Mouse (Mus musculus) midbrain, embryonic 10.5 days (tissue): ENCODE measurements around the gene H1f0. TPM values are rescaled to one million over a fixed set of nuclear protein-coding genes. Genes with fewer than 3 reads are reported as not detected.

Source experiments
- DNase-seq: peaks from one replicate; pipeline ENCODE4 v3.0.0-alpha.2; 2017; ENCODE audit warnings: low spot score
- H3K27ac ChIP-seq: fragments of 300-500 bp; sonication (generic); replicated peaks from 2 replicates; pipeline ENCODE4 v1.5.1; 2016; ENCODE audit warnings: mild to moderate bottlenecking
- H3K27me3 ChIP-seq: fragments of 300-500 bp; sonication (generic); 2 replicates; pipeline ENCODE4 v1.6.1; 2016; ENCODE audit warnings: low read depth, mild to moderate bottlenecking; ENCODE audit not compliant: poor library complexity, severe bottlenecking
- H3K36me3 ChIP-seq: fragments of 300-500 bp; sonication (generic); 2 replicates; pipeline ENCODE4 v1.6.1; 2016; ENCODE audit warnings: mild to moderate bottlenecking, moderate library complexity
- H3K4me1 ChIP-seq: fragments of 300-500 bp; sonication (generic); 2 replicates; pipeline ENCODE4 v1.6.1; 2016
- H3K4me3 ChIP-seq: fragments of 300-500 bp; sonication (generic); 2 replicates; pipeline ENCODE4 v1.5.1; 2016; ENCODE audit warnings: mild to moderate bottlenecking, moderate library complexity
- H3K9me3 ChIP-seq: fragments of 300-500 bp; sonication (generic); replicated peaks from 2 replicates; pipeline ENCODE4 v1.6.1; 2016; ENCODE audit warnings: mild to moderate bottlenecking
- WGBS: fragments of 180-500 bp; shearing (Covaris S2); methylation state at CpG from one replicate; pipeline ENCODE4 v1.1.7; 2016; 5-methylcytosine and 5-hydroxymethylcytosine counted together
- microRNA-seq: library from miRNA; unstranded; fragments of <30 nt; microRNA quantifications from one replicate; pipeline ENCODE4, GENCODE M21; 2017
- polyA plus RNA-seq: library from polyadenylated mRNA; unstranded; fragments of >200 nt; fragmentation: Nextera tagmentation; extraction: Ambion mirVana; gene quantifications from 2 replicates; pipeline ENCODE4 v1.2.1, GENCODE M21; 2016

The H1f0 gene
- polyA plus RNA-seq, 1 experiment from 2014 or later: 421 TPM

GRCm38 (mm10) chr15:79067631-79068030, 39.4 kb downstream of the H1f0 start:
- H3K9me3 ChIP-seq: no peaks in the 10 kb centered on the region
- no peak overlapping the region for H3K4me3 ChIP-seq
- WGBS: 84% methylated on average over 3 of the region's 3 CpGs

GRCm38 (mm10) chr15:79068416-79068815, 40.2 kb downstream of the H1f0 start:
- H3K27ac ChIP-seq: no peak overlapping the region
- WGBS: 83% methylated on average over 3 of the region's 3 CpGs
- peaks cover 8% of the 10 kb centered on the region for H3K4me1 ChIP-seq
- H3K4me3 ChIP-seq: no peak overlapping the region
- DNase-seq: no peak
- no peaks in the 10 kb centered on the region for H3K9me3 ChIP-seq
- no peaks in the 10 kb centered on the region for H3K36me3 ChIP-seq
- no peaks in the 10 kb centered on the region for H3K27me3 ChIP-seq

More at GRCm38 (mm10) chr15:79067631-79068030, 39.4 kb downstream of the H1f0 start:
- Histone ChIP-seq H3K27me3 (no peaks in the 10 kb centered on the region), H3K4me1 (peaks cover 11% of the 10 kb centered on the region), H3K36me3 (no peaks in the 10 kb centered on the region), H3K27ac (no peak overlapping the region)
- DNase-seq: no peak

- Histone ChIP-seq H3K27ac (no peak overlapping the region), H3K36me3 (peaks cover 1% of the 10 kb centered on the region), H3K27me3 (no peaks in the 10 kb centered on the region), H3K4me1 (peaks cover 27% of the 10 kb centered on the region), H3K9me3 (no peaks in the 10 kb centered on the region), H3K4me3 (no peak overlapping the region)
- peak; percentile 36 for DNase-seq
- 67% methylated on average over 5 of the region's 5 CpGs for WGBS
These were observed 43.1 kb downstream of the H1f0 start for GRCm38 (mm10) chr15:79071117-79072039.

GRCm38 (mm10) chr15:79073752-79074151, 45.5 kb downstream of the H1f0 start:
- Histone ChIP-seq H3K4me1 (peaks cover 31% of the 10 kb centered on the region), H3K36me3 (peaks cover 25% of the 10 kb centered on the region), H3K27me3 (no peaks in the 10 kb centered on the region), H3K9me3 (no peaks in the 10 kb centered on the region), H3K27ac (no peak overlapping the region), H3K4me3 (no peak overlapping the region)
- DNase-seq: no peak

- H3K27ac ChIP-seq: peak overlapping the region; percentile 89
- no peaks in the 10 kb centered on the region for H3K9me3 ChIP-seq
- peaks cover 32% of the 10 kb centered on the region for H3K36me3 ChIP-seq
- peaks cover 31% of the 10 kb centered on the region for H3K4me1 ChIP-seq
- DNase-seq: no peak
- WGBS: 38% methylated on average over 10 of the region's 10 CpGs
- H3K27me3 ChIP-seq: no peaks in the 10 kb centered on the region
- H3K4me3 ChIP-seq: peak overlapping the region; percentile 96
These were observed 46.2 kb downstream of the H1f0 start for GRCm38 (mm10) chr15:79074446-79074845.

GRCm38 (mm10) chr15:79074913-79075532, 46.8 kb downstream of the H1f0 start, which contains the start of gene Eif3l:
Gene Eif3l (plus strand): TSS chr15:79075179.
- peak within 1 kb of the TSS; percentile 96 for H3K4me3 ChIP-seq
- H3K27ac ChIP-seq: peak within 1 kb of the TSS; percentile 89
- peaks cover 38% of the 10 kb centered on the region for H3K36me3 ChIP-seq
- DNase-seq: peak; percentile 92
- no peaks in the 10 kb centered on the region for H3K27me3 ChIP-seq
- under 1% methylated on average over 49 of the region's 49 CpGs for WGBS
- H3K9me3 ChIP-seq: no peaks in the 10 kb centered on the region
- peaks cover 31% of the 10 kb centered on the region for H3K4me1 ChIP-seq

- Histone ChIP-seq H3K27ac (peak overlapping the region; percentile 89), H3K4me1 (peaks cover 31% of the 10 kb centered on the region)
- 41% methylated on average over 15 of the region's 15 CpGs for WGBS
These were observed 47.6 kb downstream of the H1f0 start for GRCm38 (mm10) chr15:79075658-79076365.

GRCm38 (mm10) chr15:79079567-79079966, 51.3 kb downstream of the H1f0 start:
- DNase-seq: no peak
- Histone ChIP-seq H3K27ac (no peak overlapping the region), H3K27me3 (no peaks in the 10 kb centered on the region), H3K36me3 (peaks cover 83% of the 10 kb centered on the region), H3K4me1 (peaks cover 24% of the 10 kb centered on the region), H3K9me3 (no peaks in the 10 kb centered on the region), H3K4me3 (no peak overlapping the region)
- WGBS: 95% methylated on average over 7 of the region's 7 CpGs

More at GRCm38 (mm10) chr15:79075658-79076365, 47.6 kb downstream of the H1f0 start:
- Histone ChIP-seq H3K9me3 (no peaks in the 10 kb centered on the region), H3K4me3 (peak overlapping the region; percentile 96), H3K36me3 (peaks cover 46% of the 10 kb centered on the region), H3K27me3 (no peaks in the 10 kb centered on the region)
- DNase-seq: no peak

Small RNA genes within 50 kb of the gene (microRNA-seq; reads per million reads assigned to microRNA genes)
- 1.2 reads per million for gene Mir6956

Other genes starting within 250 kb of the H1f0 start
- 2.6 TPM in 2 replicates for gene Card10, start 225.4 kb upstream of the H1f0 start, polyA plus RNA-seq
- 12.9 and 14.3 TPM in 2 replicates for gene Cdc42ep1, start 185.8 kb upstream of the H1f0 start, polyA plus RNA-seq
- not detected in 2 replicates for gene Lgals2, start 172.9 kb upstream of the H1f0 start, polyA plus RNA-seq
- gene Gga1, start 151.3 kb upstream of the H1f0 start, polyA plus RNA-seq: 47.1 and 52.8 TPM in 2 replicates
- gene Gm49510, start 128.8 kb upstream of the H1f0 start, polyA plus RNA-seq: 0.12 TPM in 1 of 2 replicates, not detected in the other
- 16.5 and 18.7 TPM in 2 replicates for gene Sh3bp1, start 128.7 kb upstream of the H1f0 start, polyA plus RNA-seq
- gene Pdxp, start 114.5 kb upstream of the H1f0 start, polyA plus RNA-seq: 27.3 and 29.8 TPM in 2 replicates
- 341 and 392 TPM in 2 replicates for gene Lgals1, start 101.7 kb upstream of the H1f0 start, polyA plus RNA-seq
- 62.7 and 71.2 TPM in 2 replicates for gene Nol12, start 93.5 kb upstream of the H1f0 start, polyA plus RNA-seq
- 39.7 and 39.8 TPM in 2 replicates for gene Triobp, start 80.7 kb upstream of the H1f0 start, polyA plus RNA-seq
- not detected in 2 replicates for gene Galr3, start 13.4 kb downstream of the H1f0 start, polyA plus RNA-seq
- gene Ankrd54, start 34.4 kb downstream of the H1f0 start, polyA plus RNA-seq: 65.1 and 66.6 TPM in 2 replicates
- gene Eif3l, start 46.7 kb downstream of the H1f0 start, polyA plus RNA-seq: 260 and 273 TPM in 2 replicates
- 5.2 and 7.1 TPM in 2 replicates for gene Micall1, start 80.4 kb downstream of the H1f0 start, polyA plus RNA-seq
- 344 and 395 TPM in 2 replicates for gene Polr2f, start 112.6 kb downstream of the H1f0 start, polyA plus RNA-seq
- 7.8 and 10.0 TPM in 2 replicates for gene 1700088E04Rik, start 112.8 kb downstream of the H1f0 start, polyA plus RNA-seq
- 0.61 and 2.5 TPM in 2 replicates for gene Sox10, start 136.8 kb downstream of the H1f0 start, polyA plus RNA-seq
- gene Pick1, start 200.7 kb downstream of the H1f0 start, polyA plus RNA-seq: 42.1 and 52.2 TPM in 2 replicates
- 0.12 and 0.34 TPM in 2 replicates for gene Gm49486, start 200.9 kb downstream of the H1f0 start, polyA plus RNA-seq
- gene Slc16a8, start 226.3 kb downstream of the H1f0 start, polyA plus RNA-seq: 0.06 and 0.14 TPM in 2 replicates